ENCODE assay signal across 8 mouse cellular contexts in the genomic region with DNA sequence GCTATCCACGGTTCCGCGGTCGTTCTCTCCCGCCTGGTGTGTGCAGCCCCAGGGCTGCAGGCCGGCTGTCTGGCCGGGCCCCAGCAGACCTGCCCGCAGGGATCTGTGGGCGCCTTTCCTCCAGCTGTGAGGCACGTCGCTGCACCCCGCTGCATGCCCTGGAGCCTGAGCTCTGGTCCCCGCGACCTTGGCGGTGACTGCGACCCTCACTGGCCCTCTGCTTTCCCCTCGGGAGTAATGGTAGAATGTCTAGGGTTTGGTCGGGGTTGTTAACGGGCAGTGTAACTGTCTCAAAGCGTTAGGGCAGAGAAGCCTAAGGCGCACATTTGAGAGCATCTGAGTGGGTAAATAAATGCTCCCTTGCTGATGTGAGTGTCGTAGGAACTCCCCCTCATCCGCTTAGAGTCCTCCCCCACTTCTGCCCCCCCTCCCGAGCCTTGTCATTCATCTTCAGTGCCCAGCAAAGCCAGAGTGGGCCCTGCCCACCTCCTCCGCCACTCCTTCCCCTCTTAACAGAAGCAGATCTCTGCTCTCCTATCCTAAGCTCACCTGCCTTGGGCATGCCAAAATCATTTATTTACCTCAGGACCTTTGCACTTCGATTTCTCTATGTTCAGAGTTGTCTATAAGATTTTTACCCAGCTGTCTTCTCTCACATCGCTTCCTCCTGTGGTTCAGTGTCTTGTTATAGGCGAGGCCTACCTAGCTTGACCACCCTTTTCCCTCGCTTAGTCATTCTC. TPM values are rescaled to one million over a fixed set of nuclear protein-coding genes. Genes with fewer than 3 reads are reported as not detected.
DNase-seq lines count a peak whose midpoint lies in the region; ATAC-seq and TF ChIP-seq lines count a peak whose summit lies in the region.

No protein-coding gene starts in this region.

- 8% methylated on average over 29 of the region's 29 CpGs for WGBS in heart, embryonic 11.5 days (ENCODE audit: insufficient replicate concordance)
- 10% methylated on average over 29 of the region's 29 CpGs for WGBS in embryonic facial prominence, embryonic 12.5 days
- WGBS in hindbrain, postnatal 0 days: 7% methylated on average over 28 of the region's 29 CpGs
- 8% methylated on average over 29 of the region's 29 CpGs for WGBS in neural tube, embryonic 15.5 days

- H3K4me2 ChIP-seq in heart, embryonic 11.5 days: peak overlapping the region; percentile 77
- peak overlapping the region; percentile 85 for H3K4me2 ChIP-seq in embryonic facial prominence, embryonic 12.5 days (replicated peaks)
- peak overlapping the region; percentile 80 for H3K4me2 ChIP-seq in hindbrain, postnatal 0 days (ENCODE audit: low read depth, low read length)
- peak overlapping the region; percentile 75 for H3K4me2 ChIP-seq in neural tube, embryonic 15.5 days

- in situ Hi-C loops in ES-E14 (cut with MboI; ENCODE audit: low sequenced_read_pairs in 2 of 2, unreplicated experiment in 2 of 2): no loop called here

- no peak for TF ChIP-seq CTCF in hindbrain, postnatal 0 days (IDR thresholded peaks at IDR 0.05; ENCODE audit: low read depth)

- intact Hi-C loops in heart, postnatal 36 days (cut with DNase I): loop anchor here (5.0 kb wide), 1 partner anchor 135 kb away; a partner anchor contains a TSS

- no peaks in the 10 kb centered on the region for H3K9me3 ChIP-seq in heart, embryonic 11.5 days (replicated peaks; ENCODE audit: control insufficient read depth, low read length)
- no peaks in the 10 kb centered on the region for H3K9me3 ChIP-seq in ES-E14 (ENCODE audit: control insufficient read depth, insufficient read depth, low read depth, low read length)
- no peaks in the 10 kb centered on the region for H3K9me3 ChIP-seq in embryonic facial prominence, embryonic 12.5 days
- no peaks in the 10 kb centered on the region for H3K9me3 ChIP-seq in hindbrain, postnatal 0 days (ENCODE audit: low read length)
- no peaks in the 10 kb centered on the region for H3K9me3 ChIP-seq in neural tube, embryonic 15.5 days (replicated peaks)

- DNase-seq in heart, postnatal 36 days: no peak
- peak; percentile 2 for DNase-seq in ES-E14 (ENCODE audit: low read depth, low spot score)
- DNase-seq in hindbrain, postnatal 0 days (ENCODE audit: low spot score): peak; percentile 64
- DNase-seq in lung, adult 18-20 months: peak; percentile 32 to 46
- DNase-seq in urinary bladder, adult 2 months (ENCODE audit: low spot score): no peak

- peak overlapping the region; percentile 81 for H3K27ac ChIP-seq in heart, embryonic 11.5 days (ENCODE audit: low read depth, low read length)
- no peak overlapping the region for H3K27ac ChIP-seq in ES-E14 (ENCODE audit: insufficient read depth, low read depth, low read length, poor library complexity, severe bottlenecking)
- peak overlapping the region; percentile 80 for H3K27ac ChIP-seq in embryonic facial prominence, embryonic 12.5 days
- H3K27ac ChIP-seq in hindbrain, postnatal 0 days: peak overlapping the region; percentile 85
- peak overlapping the region; percentile 86 for H3K27ac ChIP-seq in neural tube, embryonic 15.5 days (replicated peaks)

- peak overlapping the region; percentile 71 for H3K4me3 ChIP-seq in heart, embryonic 11.5 days (ENCODE audit: low read depth, low read length)
- peak overlapping the region; percentile 82 to 90 for H3K4me3 ChIP-seq in ES-E14 (ENCODE audit: insufficient read depth in 1 of 2, low read depth in 1 of 2, low read length in 2 of 2, poor library complexity in 1 of 2, severe bottlenecking in 1 of 2)
- H3K4me3 ChIP-seq in embryonic facial prominence, embryonic 12.5 days: peak overlapping the region; percentile 88
- peak overlapping the region; percentile 87 for H3K4me3 ChIP-seq in hindbrain, postnatal 0 days (ENCODE audit: low read length)
- H3K4me3 ChIP-seq in neural tube, embryonic 15.5 days (replicated peaks): peak overlapping the region; percentile 77

- peak overlapping the region; percentile 82 for H3K9ac ChIP-seq in heart, embryonic 11.5 days (ENCODE audit: low read depth, low read length)
- peak overlapping the region; percentile 84 for H3K9ac ChIP-seq in ES-E14 (ENCODE audit: insufficient read depth, low read depth, low read length, poor library complexity, severe bottlenecking)
- peak overlapping the region; percentile 90 for H3K9ac ChIP-seq in embryonic facial prominence, embryonic 12.5 days
- H3K9ac ChIP-seq in hindbrain, postnatal 0 days (replicated peaks; ENCODE audit: low read length): peak overlapping the region; percentile 94
- peak overlapping the region; percentile 96 for H3K9ac ChIP-seq in neural tube, embryonic 15.5 days (replicated peaks)

- ATAC-seq in heart, embryonic 11.5 days (replicated peaks; ENCODE audit: insufficient number of reproducible peaks, low FRiP score, low TSS enrichment): no peak
- no peak for ATAC-seq in embryonic facial prominence, embryonic 12.5 days (ENCODE audit: insufficient number of reproducible peaks, insufficient read depth, low FRiP score, low TSS enrichment)
- ATAC-seq in hindbrain, postnatal 0 days: peak; percentile 2; the same call in 1 of the 2 replicates
- peak; percentile 22 for ATAC-seq in neural tube, embryonic 15.5 days (ENCODE audit: low FRiP score)

- peaks cover 17% of the 10 kb centered on the region for H3K4me1 ChIP-seq in heart, embryonic 11.5 days (ENCODE audit: control insufficient read depth, insufficient read depth, low read length)
- H3K4me1 ChIP-seq in ES-E14 (ENCODE audit: control insufficient read depth in 2 of 2, insufficient read depth in 2 of 2, low read length in 2 of 2, poor library complexity in 1 of 2): peaks cover 5 to 10% of the 10 kb centered on the region in 2 experiments; a peak in 3 of 4 replicates
- H3K4me1 ChIP-seq in embryonic facial prominence, embryonic 12.5 days: peaks cover 15% of the 10 kb centered on the region
- H3K4me1 ChIP-seq in hindbrain, postnatal 0 days (ENCODE audit: insufficient read depth, low read length): peaks cover 22% of the 10 kb centered on the region
- H3K4me1 ChIP-seq in neural tube, embryonic 15.5 days: peaks cover 39% of the 10 kb centered on the region

- no peaks in the 10 kb centered on the region for H3K27me3 ChIP-seq in heart, embryonic 11.5 days (ENCODE audit: control insufficient read depth, insufficient read depth, low read length)
- H3K27me3 ChIP-seq in embryonic facial prominence, embryonic 12.5 days: no peaks in the 10 kb centered on the region
- no peaks in the 10 kb centered on the region for H3K27me3 ChIP-seq in hindbrain, postnatal 0 days (ENCODE audit: insufficient read depth, low read length)
- H3K27me3 ChIP-seq in neural tube, embryonic 15.5 days (replicated peaks): no peaks in the 10 kb centered on the region

- 0 out of 2 replicates have a peak, but pooled peaks cover 2% of the 10 kb centered on the region for H3K36me3 ChIP-seq in heart, embryonic 11.5 days (ENCODE audit: control insufficient read depth, insufficient read depth, low read length)
- H3K36me3 ChIP-seq in ES-E14 (ENCODE audit: control insufficient read depth, insufficient read depth, low read length, poor library complexity, severe bottlenecking): no peaks in the 10 kb centered on the region
- 0 out of 2 replicates have a peak, but pooled peaks cover 7% of the 10 kb centered on the region for H3K36me3 ChIP-seq in embryonic facial prominence, embryonic 12.5 days
- H3K36me3 ChIP-seq in hindbrain, postnatal 0 days (ENCODE audit: insufficient read depth, low read length): no peaks in the 10 kb centered on the region
- H3K36me3 ChIP-seq in neural tube, embryonic 15.5 days: peaks cover 4% of the 10 kb centered on the region; the same call in 1 of the 2 replicates

TF ChIP-seq in ES-E14, 5 proteins besides CTCF, POLR2A, EP300 and RAD21:
- no peak for TF ChIP-seq ZNF384 (IDR thresholded peaks at IDR 0.05; ENCODE audit: low read depth, low read length)
- no peak for TF ChIP-seq HCFC1 (IDR thresholded peaks at IDR 0.05; ENCODE audit: borderline replicate concordance, insufficient read depth, low read length)
TF ChIP-seq in ES-E14: peak in this region for 0.

RNA-seq across cellular contexts. Expression of a gene that starts 0.7 kb away (rescaled TPM):
- 35.8 and 40.8 TPM in 2 replicates for polyA plus RNA-seq in heart, embryonic 11.5 days (2014; fragmentation: Nextera tagmentation; extraction: Ambion mirVana)
- 10 to 100 TPM; 39.9 to 44.1 TPM for total RNA-seq in heart, postnatal 36 days (2021)
- 27.8 and 28.1 TPM in 2 replicates for total RNA-seq in ES-E14 (2012; rRNA removed)
- 39.3 and 46.2 TPM in 2 replicates for polyA plus RNA-seq in embryonic facial prominence, embryonic 12.5 days (2016; fragmentation: Nextera tagmentation; extraction: Ambion mirVana)
- 124 and 127 TPM in 2 replicates for total RNA-seq in hindbrain, postnatal 0 days (2014; rRNA removed)
- polyA plus RNA-seq in hindbrain, postnatal 0 days (2015; fragmentation: Nextera tagmentation; extraction: Ambion mirVana): 66.4 and 70.4 TPM in 2 replicates
- 64.2 and 73.5 TPM in 2 replicates for polyA plus RNA-seq in neural tube, embryonic 15.5 days (2015; fragmentation: Nextera tagmentation; extraction: Ambion mirVana)
- 36.5 and 37.6 TPM in 2 replicates for polyA plus RNA-seq in urinary bladder, adult 2 months (2012; rRNA removed)

RNA-seq across cellular contexts. Expression of a gene that starts 53.3 kb away (rescaled TPM):
- 13.9 and 18.4 TPM in 2 replicates for polyA plus RNA-seq in heart, embryonic 11.5 days (2014; fragmentation: Nextera tagmentation; extraction: Ambion mirVana)
- 10 to 100 TPM; 11.6 to 12.2 TPM for total RNA-seq in heart, postnatal 36 days (2021)
- 28.0 and 37.1 TPM in 2 replicates for total RNA-seq in ES-E14 (2012; rRNA removed)
- 25.3 and 27.5 TPM in 2 replicates for polyA plus RNA-seq in embryonic facial prominence, embryonic 12.5 days (2016; fragmentation: Nextera tagmentation; extraction: Ambion mirVana)
- 2.5 and 3.8 TPM in 2 replicates for total RNA-seq in hindbrain, postnatal 0 days (2014; rRNA removed)
- 5.0 and 5.4 TPM in 2 replicates for polyA plus RNA-seq in hindbrain, postnatal 0 days (2015; fragmentation: Nextera tagmentation; extraction: Ambion mirVana)
- polyA plus RNA-seq in neural tube, embryonic 15.5 days (2015; fragmentation: Nextera tagmentation; extraction: Ambion mirVana): 5.3 and 6.3 TPM in 2 replicates
- polyA plus RNA-seq in urinary bladder, adult 2 months (2012; rRNA removed): 11.3 and 13.6 TPM in 2 replicates

RNA-seq across cellular contexts. Expression of a gene that starts 54.4 kb away (rescaled TPM):
- 0.13 and 0.45 TPM in 2 replicates for polyA plus RNA-seq in heart, embryonic 11.5 days (2014; fragmentation: Nextera tagmentation; extraction: Ambion mirVana)
- under 1 TPM; 0.31 to 0.46 TPM for total RNA-seq in heart, postnatal 36 days (2021)
- 0.76 and 0.79 TPM in 2 replicates for total RNA-seq in ES-E14 (2012; rRNA removed)
- polyA plus RNA-seq in embryonic facial prominence, embryonic 12.5 days (2016; fragmentation: Nextera tagmentation; extraction: Ambion mirVana): 0.26 and 0.46 TPM in 2 replicates
- 50.2 and 53.9 TPM in 2 replicates for total RNA-seq in hindbrain, postnatal 0 days (2014; rRNA removed)
- polyA plus RNA-seq in hindbrain, postnatal 0 days (2015; fragmentation: Nextera tagmentation; extraction: Ambion mirVana): 44.9 and 45.2 TPM in 2 replicates
- polyA plus RNA-seq in neural tube, embryonic 15.5 days (2015; fragmentation: Nextera tagmentation; extraction: Ambion mirVana): 25.2 and 31.0 TPM in 2 replicates
- 2.0 and 2.5 TPM in 2 replicates for polyA plus RNA-seq in urinary bladder, adult 2 months (2012; rRNA removed)

Comparison
In these comparisons a context has a peak if more than half of its experiments do, and no peak if none do; other contexts are left out.
1. ATAC-seq: peak in hindbrain, postnatal 0 days (single experiment) and neural tube, embryonic 15.5 days (single experiment); none in heart, embryonic 11.5 days (single experiment) and embryonic facial prominence, embryonic 12.5 days (single experiment).
2. DNase-seq: peak in ES-E14 (single experiment), hindbrain, postnatal 0 days (single experiment) and lung, adult 18-20 months (2 of 2); none in heart, postnatal 36 days (0 of 2) and urinary bladder, adult 2 months (single experiment).
3. Peak in every context shown above with its lines, with median percentiles within 50 percentile points of each other: H3K4me2 ChIP-seq, H3K4me3 ChIP-seq and H3K9ac ChIP-seq.